Mouse (Mus musculus) midbrain, embryonic 13.5 days (tissue): Measurements from ENCODE around the gene Ugt1a10. TPM values are rescaled to one million over a fixed set of nuclear protein-coding genes. Genes with fewer than 3 reads are reported as not detected.
"Not testable (repeated sequence)": the region's sequence is repeated elsewhere in the genome, so short reads cannot be mapped to it uniquely, and the experiment has no call there.

Source experiments
- ATAC-seq: fragments of 200-750 bp; cut with Nextera tagmentation; 2 replicates; pipeline ENCODE4 v1.8.0; 2017; ENCODE audit warnings: mild to moderate bottlenecking, moderate TSS enrichment, moderate library complexity
- H3K27ac ChIP-seq: fragments of 300-500 bp; sonication (generic); 2 replicates; pipeline ENCODE4 v1.5.1; 2015; ENCODE audit warnings: inconsistent platforms, mild to moderate bottlenecking, moderate library complexity
- H3K27me3 ChIP-seq: fragments of 300-500 bp; sonication (generic); 2 replicates; pipeline ENCODE4 v1.6.1; 2015; ENCODE audit warnings: mild to moderate bottlenecking, inconsistent platforms
- H3K36me3 ChIP-seq: fragments of 300-500 bp; sonication (generic); 2 replicates; pipeline ENCODE4 v1.6.1; 2015; ENCODE audit warnings: mild to moderate bottlenecking, inconsistent platforms
- H3K4me1 ChIP-seq: fragments of 300-500 bp; sonication (generic); replicated peaks from 2 replicates; pipeline ENCODE4 v1.6.1; 2015; ENCODE audit warnings: inconsistent platforms
- H3K4me2 ChIP-seq: fragments of 300-500 bp; sonication (generic); replicated peaks from 2 replicates; pipeline ENCODE4 v1.6.1; 2015; ENCODE audit warnings: moderate library complexity, mild to moderate bottlenecking, inconsistent platforms
- H3K4me3 ChIP-seq: fragments of 300-500 bp; sonication (generic); replicated peaks from 2 replicates; pipeline ENCODE4 v1.5.1; 2015; ENCODE audit warnings: mild to moderate bottlenecking, inconsistent platforms
- H3K9ac ChIP-seq: fragments of 300-500 bp; sonication (generic); replicated peaks from 2 replicates; pipeline ENCODE4 v1.6.1; 2015; ENCODE audit warnings: mild to moderate bottlenecking, inconsistent platforms
- H3K9me3 ChIP-seq: fragments of 300-500 bp; sonication (generic); 2 replicates; pipeline ENCODE4 v1.6.1; 2016; ENCODE audit warnings: mild to moderate bottlenecking, inconsistent platforms
- WGBS: fragments of 180-500 bp; shearing (Covaris S2); methylation state at CpG from one replicate; pipeline ENCODE4 v1.1.7; 2015; 5-methylcytosine and 5-hydroxymethylcytosine counted together
- polyA plus RNA-seq: library from polyadenylated mRNA; unstranded; fragments of >200 nt; fragmentation: Nextera tagmentation; extraction: Ambion mirVana; gene quantifications from 2 replicates; pipeline ENCODE4 v1.2.1, GENCODE M21; 2015

Ugt1a10 gene
- polyA plus RNA-seq, 1 experiment from 2014 or later = not detected

- H3K27ac ChIP-seq, H3K4me2 ChIP-seq, H3K4me1 ChIP-seq, H3K36me3 ChIP-seq, H3K9ac ChIP-seq, H3K9me3 ChIP-seq, H3K4me3 ChIP-seq, ATAC-seq, H3K27me3 ChIP-seq: not testable (repeated sequence)
- WGBS = 81% methylated on average over 2 of the region's 2 CpGs
Measured at GRCm38 (mm10) chr1:88047408-88047807, 7.8 kb upstream of the Ugt1a10 start.

GRCm38 (mm10) chr1:88066472-88067102, 11.4 kb downstream of the Ugt1a10 start:
- H3K4me1 ChIP-seq, H3K9me3 ChIP-seq, ATAC-seq, H3K4me3 ChIP-seq, H3K4me2 ChIP-seq, H3K36me3 ChIP-seq, H3K27me3 ChIP-seq, H3K27ac ChIP-seq, H3K9ac ChIP-seq: not testable (repeated sequence)
- WGBS = 58% methylated on average over 1 of the region's 2 CpGs

- WGBS = 84% methylated on average over 2 of the region's 2 CpGs
- Histone ChIP-seq H3K9ac (no peak within 1 kb of the TSS), H3K36me3 (no peaks in the 10 kb centered on the region), H3K4me1 (no peaks in the 10 kb centered on the region), H3K27ac (no peak within 1 kb of the TSS), H3K4me2 (no peak within 1 kb of the TSS), H3K27me3 (no peaks in the 10 kb centered on the region), H3K9me3 (no peaks in the 10 kb centered on the region), H3K4me3 (no peak within 1 kb of the TSS)
- no peak for ATAC-seq
Measured at GRCm38 (mm10) chr1:88070495-88070894, 15.3 kb downstream of the Ugt1a10 start, which contains the start of gene Ugt1a9. Gene Ugt1a9, plus strand, starts transcription at chr1:88070800.

GRCm38 (mm10) chr1:88070902-88071301, 15.7 kb downstream of the Ugt1a10 start:
- no peak overlapping the region for H3K9ac ChIP-seq
- H3K4me3 ChIP-seq = no peak overlapping the region
- H3K36me3 ChIP-seq = no peaks in the 10 kb centered on the region
- WGBS = 80% methylated on average over 4 of the region's 4 CpGs
- no peaks in the 10 kb centered on the region for H3K4me1 ChIP-seq
- ATAC-seq = no peak
- no peaks in the 10 kb centered on the region for H3K9me3 ChIP-seq
- no peak overlapping the region for H3K27ac ChIP-seq
- H3K27me3 ChIP-seq = no peaks in the 10 kb centered on the region
- no peak overlapping the region for H3K4me2 ChIP-seq

- no peaks in the 10 kb centered on the region for H3K4me1 ChIP-seq
- no peak for ATAC-seq
- no peaks in the 10 kb centered on the region for H3K27me3 ChIP-seq
- H3K27ac ChIP-seq = no peak overlapping the region
- WGBS = 88% methylated on average over 2 of the region's 2 CpGs
- no peaks in the 10 kb centered on the region for H3K9me3 ChIP-seq
- H3K9ac ChIP-seq = no peak overlapping the region
- H3K36me3 ChIP-seq = no peaks in the 10 kb centered on the region
- H3K4me3 ChIP-seq = no peak overlapping the region
- H3K4me2 ChIP-seq = no peak overlapping the region
Measured at GRCm38 (mm10) chr1:88074471-88074870, 19.3 kb downstream of the Ugt1a10 start.

GRCm38 (mm10) chr1:88077128-88077527, 21.9 kb downstream of the Ugt1a10 start:
- Histone ChIP-seq H3K27me3 (no peaks in the 10 kb centered on the region), H3K4me2 (no peak overlapping the region), H3K9ac (no peak overlapping the region), H3K4me1 (no peaks in the 10 kb centered on the region), H3K27ac (no peak overlapping the region), H3K4me3 (no peak overlapping the region), H3K36me3 (no peaks in the 10 kb centered on the region), H3K9me3 (no peaks in the 10 kb centered on the region)
- 89% methylated on average over 1 of the region's 1 CpGs for WGBS
- no peak for ATAC-seq

- WGBS = 95% methylated on average over 1 of the region's 1 CpGs
- Histone ChIP-seq H3K4me3 (no peak overlapping the region), H3K9me3 (no peaks in the 10 kb centered on the region), H3K36me3 (no peaks in the 10 kb centered on the region), H3K9ac (no peak overlapping the region), H3K27me3 (no peaks in the 10 kb centered on the region), H3K4me2 (no peak overlapping the region), H3K27ac (no peak overlapping the region), H3K4me1 (no peaks in the 10 kb centered on the region)
- ATAC-seq = no peak
Measured at GRCm38 (mm10) chr1:88081670-88082069, 26.5 kb downstream of the Ugt1a10 start.

GRCm38 (mm10) chr1:88086125-88086524, 30.9 kb downstream of the Ugt1a10 start:
- Histone ChIP-seq H3K27ac (no peak overlapping the region), H3K9me3 (no peaks in the 10 kb centered on the region), H3K4me2 (no peak overlapping the region), H3K4me3 (no peak overlapping the region), H3K4me1 (no peaks in the 10 kb centered on the region), H3K36me3 (no peaks in the 10 kb centered on the region), H3K27me3 (no peaks in the 10 kb centered on the region), H3K9ac (no peak overlapping the region)
- WGBS = 68% methylated on average over 1 of the region's 1 CpGs
- ATAC-seq = no peak

GRCm38 (mm10) chr1:88087513-88087912, 32.3 kb downstream of the Ugt1a10 start, which contains the start of gene Ugt1a8:
Gene Ugt1a8, plus strand, starts transcription at chr1:88087813.
- Histone ChIP-seq H3K9ac (no peak within 1 kb of the TSS), H3K27me3 (no peaks in the 10 kb centered on the region), H3K4me1 (no peaks in the 10 kb centered on the region), H3K9me3 (no peaks in the 10 kb centered on the region), H3K4me3 (no peak within 1 kb of the TSS), H3K36me3 (no peaks in the 10 kb centered on the region), H3K27ac (no peak within 1 kb of the TSS), H3K4me2 (no peak within 1 kb of the TSS)
- ATAC-seq = no peak
- WGBS = 90% methylated on average over 3 of the region's 3 CpGs

GRCm38 (mm10) chr1:88092341-88092740, 37.2 kb downstream of the Ugt1a10 start:
- H3K9me3 ChIP-seq = no peaks in the 10 kb centered on the region
- H3K36me3 ChIP-seq = no peaks in the 10 kb centered on the region
- no peak overlapping the region for H3K4me2 ChIP-seq
- no peak overlapping the region for H3K27ac ChIP-seq
- no peaks in the 10 kb centered on the region for H3K27me3 ChIP-seq
- H3K9ac ChIP-seq = no peak overlapping the region
- no peaks in the 10 kb centered on the region for H3K4me1 ChIP-seq
- H3K4me3 ChIP-seq = no peak overlapping the region
- no peak for ATAC-seq

GRCm38 (mm10) chr1:88094270-88094676, 39.1 kb downstream of the Ugt1a10 start:
- not testable (repeated sequence) for ATAC-seq, H3K27me3 ChIP-seq, H3K9ac ChIP-seq, H3K4me1 ChIP-seq, H3K36me3 ChIP-seq, H3K27ac ChIP-seq, H3K9me3 ChIP-seq, H3K4me2 ChIP-seq, H3K4me3 ChIP-seq
- WGBS = 77% methylated on average over 3 of the region's 3 CpGs

- H3K9me3 ChIP-seq = no peaks in the 10 kb centered on the region
- H3K4me1 ChIP-seq = no peaks in the 10 kb centered on the region
- H3K4me3 ChIP-seq = no peak within 1 kb of the TSS
- no peak within 1 kb of the TSS for H3K27ac ChIP-seq
- no peak within 1 kb of the TSS for H3K9ac ChIP-seq
- 76% methylated on average over 10 of the region's 10 CpGs for WGBS
- H3K36me3 ChIP-seq = no peaks in the 10 kb centered on the region
- H3K4me2 ChIP-seq = no peak within 1 kb of the TSS
- no peaks in the 10 kb centered on the region for H3K27me3 ChIP-seq
- no peak for ATAC-seq
Measured at GRCm38 (mm10) chr1:88094941-88095492, 39.8 kb downstream of the Ugt1a10 start, which contains the start of gene Ugt1a7c. Gene Ugt1a7c, plus strand, starts transcription at chr1:88095062.

GRCm38 (mm10) chr1:88098546-88098945, 43.4 kb downstream of the Ugt1a10 start:
- ATAC-seq, H3K27ac ChIP-seq, H3K27me3 ChIP-seq, H3K4me2 ChIP-seq, H3K36me3 ChIP-seq, H3K4me3 ChIP-seq, H3K9me3 ChIP-seq, H3K9ac ChIP-seq, H3K4me1 ChIP-seq: not testable (repeated sequence)
- WGBS = 93% methylated on average over 3 of the region's 3 CpGs
